Mouse (Mus musculus) erythroblast, embryonic 14.5 days (primary cell): ENCODE results near the gene Nav2. TPM values are rescaled to one million over a fixed set of nuclear protein-coding genes. Genes with fewer than 3 reads are reported as not detected.

Source experiments
- H3K27me3 ChIP-seq: 2 replicates; pipeline ENCODE4 v1.6.1; 2012; ENCODE audit warnings: inconsistent platforms; ENCODE audit not compliant: control insufficient read depth
- H3K36me3 ChIP-seq: 2 replicates; pipeline ENCODE4 v1.6.1; 2012; ENCODE audit warnings: mild to moderate bottlenecking, inconsistent platforms; ENCODE audit not compliant: control insufficient read depth
- H3K4me1 ChIP-seq: 2 replicates; pipeline ENCODE4 v1.6.1; 2012; ENCODE audit warnings: inconsistent platforms; ENCODE audit not compliant: control insufficient read depth
- H3K4me3 ChIP-seq: replicated peaks from 2 replicates; pipeline ENCODE3; 2012; ENCODE audit warnings: moderate library complexity, mild to moderate bottlenecking, inconsistent platforms
- H3K9me3 ChIP-seq: 2 replicates; pipeline ENCODE4 v1.6.1; 2012; ENCODE audit warnings: low read length, inconsistent platforms, mixed read lengths; ENCODE audit not compliant: control insufficient read depth
- GATA1 ChIP-seq: IDR thresholded peaks from 2 replicates; pipeline ENCODE4 v1.6.1; 2012; ENCODE audit warnings: low read length, inconsistent platforms, mixed read lengths
- TAL1 ChIP-seq: IDR thresholded peaks from 3 replicates; pipeline ENCODE4 v1.6.1; 2012; ENCODE audit warnings: low read length, inconsistent platforms, mixed read lengths
- polyA plus RNA-seq: library from polyadenylated mRNA; stranded (reverse); fragments of >175 nt; gene quantifications from 2 replicates; pipeline ENCODE4 v1.2.3, GENCODE M21; 2012

Gene Nav2
- polyA plus RNA-seq, 1 experiment = 0.11 TPM

DNA sequence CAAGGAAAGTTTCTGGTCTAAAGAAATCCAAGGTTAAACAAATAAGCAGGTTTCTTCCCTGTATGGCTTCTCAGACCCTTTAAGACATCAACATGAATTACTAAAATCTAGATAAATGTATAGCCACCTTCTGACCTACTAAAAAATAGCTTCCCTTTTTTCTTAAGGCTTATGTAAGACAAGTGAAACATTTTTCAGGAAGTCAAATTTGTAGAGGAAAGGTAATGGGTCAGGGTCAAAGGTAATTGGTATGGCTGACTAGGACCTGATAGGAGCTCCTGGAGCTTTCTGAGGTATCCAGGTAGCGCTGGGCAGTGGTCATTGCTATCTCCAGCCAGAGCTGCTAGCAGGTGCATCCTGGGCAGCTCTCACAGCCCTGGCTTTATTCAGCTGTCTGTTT, 162.1 kb downstream of the Nav2 start:
- no peaks in the 10 kb centered on the region for H3K9me3 ChIP-seq
- H3K27me3 ChIP-seq = 0 out of 2 replicates have a peak, but pooled peaks cover 2% of the 10 kb centered on the region
- no peaks in the 10 kb centered on the region for H3K36me3 ChIP-seq

DNA sequence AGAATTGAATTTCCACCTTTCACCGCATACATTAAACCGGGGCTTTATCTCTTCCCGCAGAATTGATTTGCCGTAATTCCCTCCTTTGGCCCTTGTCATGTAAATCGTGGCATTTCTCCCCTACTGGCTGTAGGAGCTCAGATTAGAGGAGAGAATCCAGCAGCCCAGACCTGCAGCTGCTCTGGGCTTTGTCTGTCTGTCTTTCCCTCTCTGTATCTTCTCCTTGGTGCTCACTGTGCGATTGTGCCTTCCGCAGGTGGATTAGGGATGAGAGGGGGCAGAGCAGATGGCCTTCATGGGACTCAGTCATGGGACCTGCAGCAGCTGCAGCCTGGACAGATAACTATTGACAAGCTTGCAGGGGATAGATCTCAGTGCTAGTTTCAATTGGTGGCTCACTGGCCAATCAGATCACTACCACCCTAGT, 162.6 kb downstream of the Nav2 start:
- Histone ChIP-seq H3K27me3 (0 out of 2 replicates have a peak, but pooled peaks cover 2% of the 10 kb centered on the region), H3K9me3 (no peaks in the 10 kb centered on the region), H3K4me3 (no peak overlapping the region), H3K36me3 (no peaks in the 10 kb centered on the region), H3K4me1 (no peaks in the 10 kb centered on the region)
- no peak for TF ChIP-seq GATA1
- TF ChIP-seq TAL1 = no peak

More for the DNA sequence above, 162.1 kb downstream of the Nav2 start:
- no peaks in the 10 kb centered on the region for H3K4me1 ChIP-seq
- no peak overlapping the region for H3K4me3 ChIP-seq
- TF ChIP-seq TAL1 (no peak), GATA1 (no peak)

DNA sequence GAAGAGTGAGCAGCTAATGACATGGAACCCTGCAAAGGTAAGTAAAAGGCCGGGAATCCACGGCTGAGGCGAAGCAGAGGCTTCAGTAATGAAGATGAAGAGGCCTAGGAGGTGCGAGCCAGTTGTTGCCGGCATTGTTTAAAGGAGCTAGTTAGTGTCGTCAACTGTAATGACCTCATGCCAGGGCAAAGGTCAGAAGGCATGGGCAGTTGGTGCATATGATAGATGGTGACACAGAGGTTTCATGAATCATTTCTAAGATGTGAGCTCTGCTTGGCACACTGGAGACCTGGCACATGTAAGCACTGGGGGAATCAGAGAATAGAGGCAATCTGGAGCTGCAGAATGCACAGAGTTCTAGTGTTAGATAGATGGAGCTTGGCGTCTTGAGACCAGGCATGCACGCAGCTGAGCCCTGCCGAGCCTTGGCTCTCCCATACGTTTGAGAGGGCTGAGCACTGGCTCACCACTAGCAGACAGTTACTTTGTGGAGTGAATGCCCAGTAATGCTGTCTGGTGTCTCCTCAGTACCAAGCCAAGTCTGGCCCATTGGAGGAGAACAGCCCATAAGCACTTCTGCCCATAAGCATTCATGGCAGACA, 166.9 kb downstream of the Nav2 start:
- H3K36me3 ChIP-seq = no peaks in the 10 kb centered on the region
- 0 out of 2 replicates have a peak, but pooled peaks cover 2% of the 10 kb centered on the region for H3K27me3 ChIP-seq
- TF ChIP-seq GATA1 (no peak), TAL1 (no peak)
- no peak overlapping the region for H3K4me3 ChIP-seq
- H3K9me3 ChIP-seq = no peaks in the 10 kb centered on the region
- H3K4me1 ChIP-seq = no peaks in the 10 kb centered on the region; the same call in 1 of the 2 replicates

DNA sequence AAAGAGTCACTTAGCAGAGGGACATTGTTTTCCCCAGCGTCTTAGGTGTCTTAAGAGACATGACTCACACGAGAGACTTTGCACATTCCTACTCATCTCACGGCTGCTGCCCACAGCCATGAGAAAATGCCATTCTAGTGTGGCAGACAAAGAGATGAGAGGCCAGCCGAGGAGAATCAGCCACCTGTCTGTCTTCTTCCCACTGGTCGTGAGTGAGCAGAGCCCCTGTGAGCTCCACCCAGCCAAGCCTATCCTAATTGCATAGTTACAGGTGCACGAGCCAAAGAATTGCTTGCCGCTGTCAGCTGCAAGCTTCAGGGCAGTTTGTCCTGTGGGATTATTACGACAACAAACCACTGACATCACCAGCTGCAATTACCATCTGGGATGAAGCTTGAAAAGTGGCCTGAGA, 167.8 kb downstream of the Nav2 start:
- TF ChIP-seq TAL1 = no peak

DNA sequence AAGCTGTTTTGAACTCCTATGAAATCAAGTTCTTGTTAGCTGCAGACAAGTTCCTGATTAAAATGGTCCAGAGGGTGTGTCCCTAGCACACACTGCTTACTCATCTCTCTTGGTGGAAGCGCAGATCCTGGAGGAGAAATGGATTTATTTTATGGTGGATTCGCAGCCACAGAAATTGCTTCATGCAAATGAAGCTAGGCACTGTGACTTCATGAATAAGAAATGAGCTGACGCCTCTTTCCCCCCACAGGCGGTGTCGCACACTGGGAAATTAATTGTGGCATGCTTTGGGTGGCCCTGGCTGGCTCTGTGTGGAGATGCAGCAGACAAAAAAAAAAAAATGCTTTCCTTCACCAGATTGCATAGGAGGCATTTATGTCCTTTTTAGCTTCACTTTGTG, 170.4 kb downstream of the Nav2 start:
- Histone ChIP-seq H3K4me1 (no peaks in the 10 kb centered on the region; the same call in 1 of the 2 replicates), H3K27me3 (peaks cover 5% of the 10 kb centered on the region), H3K36me3 (no peaks in the 10 kb centered on the region), H3K9me3 (no peaks in the 10 kb centered on the region), H3K4me3 (no peak overlapping the region)
- TF ChIP-seq TAL1 (no peak), GATA1 (no peak)

More for the DNA sequence above, 167.8 kb downstream of the Nav2 start:
- Histone ChIP-seq H3K4me1 (no peaks in the 10 kb centered on the region; the same call in 1 of the 2 replicates), H3K9me3 (no peaks in the 10 kb centered on the region), H3K27me3 (no peaks in the 10 kb centered on the region), H3K36me3 (no peaks in the 10 kb centered on the region), H3K4me3 (no peak overlapping the region)

DNA sequence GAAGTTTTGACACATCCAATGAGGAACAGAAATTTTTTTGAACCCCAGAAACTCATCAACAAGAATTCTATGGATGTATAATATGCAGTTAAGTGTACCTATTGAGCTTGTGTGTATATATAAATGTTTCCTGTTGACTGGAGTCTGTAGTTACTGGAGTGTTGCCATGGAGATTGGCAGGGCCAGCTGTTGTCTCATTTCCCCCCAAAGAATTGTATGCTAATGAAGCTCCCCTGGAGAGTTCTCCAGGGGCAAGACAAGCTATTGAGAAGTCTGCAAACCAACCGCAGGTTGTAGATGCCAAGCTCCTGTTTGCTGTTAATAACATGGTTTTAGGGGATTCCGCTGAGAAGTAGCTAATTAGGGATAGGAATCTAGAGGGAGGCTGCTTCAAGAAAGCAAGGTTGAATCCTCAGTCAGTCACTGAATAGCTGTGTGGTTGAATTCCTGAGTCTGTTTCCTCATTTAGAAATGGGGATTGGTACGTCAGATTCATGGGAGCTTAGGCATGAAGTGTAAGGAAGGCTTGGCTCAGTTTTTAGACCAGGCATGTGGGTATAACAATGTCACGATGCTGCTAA, 174.2 kb downstream of the Nav2 start:
- Histone ChIP-seq H3K27me3 (peaks cover 5% of the 10 kb centered on the region), H3K9me3 (no peaks in the 10 kb centered on the region), H3K4me3 (no peak overlapping the region), H3K36me3 (no peaks in the 10 kb centered on the region), H3K4me1 (no peaks in the 10 kb centered on the region; the same call in 1 of the 2 replicates)
- TF ChIP-seq TAL1 (no peak), GATA1 (no peak)

DNA sequence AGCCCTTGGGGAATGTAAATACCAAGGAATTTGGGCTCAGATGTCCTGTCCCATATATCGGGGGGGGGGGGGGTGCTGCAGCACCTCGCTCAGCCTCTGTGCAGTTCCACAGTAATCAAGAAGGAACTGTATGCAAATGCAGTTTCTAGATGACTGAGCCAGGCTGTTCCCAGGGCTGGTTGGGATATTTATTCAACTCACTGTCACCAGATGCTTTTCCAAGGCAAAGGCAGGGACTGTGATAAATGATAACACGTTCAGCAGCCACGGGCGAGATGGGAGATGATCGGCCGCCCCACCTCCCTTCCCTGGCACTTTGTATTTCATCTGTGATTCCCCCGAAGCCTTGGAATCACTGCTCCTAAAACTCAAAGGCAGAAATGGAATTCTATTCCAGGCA, 176.3 kb downstream of the Nav2 start:
- Histone ChIP-seq H3K27me3 (peaks cover 11% of the 10 kb centered on the region), H3K4me1 (no peaks in the 10 kb centered on the region), H3K4me3 (no peak overlapping the region), H3K9me3 (no peaks in the 10 kb centered on the region), H3K36me3 (no peaks in the 10 kb centered on the region)
- no peak for TF ChIP-seq GATA1
- no peak for TF ChIP-seq TAL1

DNA sequence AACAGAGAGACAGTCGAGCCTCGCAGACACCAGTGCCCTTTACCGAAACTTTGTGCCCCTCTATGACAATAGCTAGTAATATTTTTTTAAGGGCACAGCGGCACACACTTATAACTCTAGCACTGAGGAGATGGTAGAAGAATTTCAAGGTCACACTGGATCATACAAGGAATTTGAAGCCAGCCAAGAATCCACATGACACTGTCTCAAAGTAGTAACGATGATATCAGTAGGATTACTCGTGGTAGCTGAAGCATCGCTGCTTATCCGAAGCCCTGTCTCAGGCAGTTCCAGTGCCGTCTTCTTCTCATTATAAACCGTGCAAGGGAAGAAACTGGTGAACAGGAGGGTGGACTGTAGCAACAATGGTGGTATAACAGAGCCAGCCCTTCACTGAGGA, 177.2 kb downstream of the Nav2 start:
- Histone ChIP-seq H3K4me1 (no peaks in the 10 kb centered on the region), H3K4me3 (no peak overlapping the region), H3K9me3 (no peaks in the 10 kb centered on the region), H3K27me3 (peaks cover 20% of the 10 kb centered on the region), H3K36me3 (no peaks in the 10 kb centered on the region)
- TF ChIP-seq TAL1 (no peak), GATA1 (no peak)

DNA sequence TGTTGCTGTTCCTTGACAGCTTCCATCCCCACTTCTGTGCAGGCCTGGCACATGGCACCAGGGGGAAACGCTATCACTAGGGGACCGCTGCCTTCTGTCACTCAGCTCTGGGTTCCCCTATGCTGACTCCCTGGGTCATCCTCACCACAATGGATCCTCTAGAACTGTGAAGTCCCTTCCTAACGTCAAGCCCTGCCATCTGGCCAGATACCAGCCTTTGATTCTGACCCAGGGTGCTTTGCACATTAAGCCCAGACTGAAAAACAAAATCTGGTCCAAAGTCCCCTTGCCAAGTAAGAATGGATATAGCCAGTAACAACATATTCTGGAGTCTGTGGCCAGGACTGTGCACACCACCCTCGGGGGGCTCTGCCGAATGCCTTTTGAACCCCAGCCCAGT, 178.6 kb downstream of the Nav2 start:
- Histone ChIP-seq H3K27me3 (peaks cover 34% of the 10 kb centered on the region), H3K4me1 (no peaks in the 10 kb centered on the region), H3K4me3 (no peak overlapping the region), H3K9me3 (no peaks in the 10 kb centered on the region), H3K36me3 (no peaks in the 10 kb centered on the region)
- TF ChIP-seq GATA1 = no peak
- no peak for TF ChIP-seq TAL1
